Mouse (Mus musculus) spleen, adult 2 months (tissue): Measurements from ENCODE around the gene Tmem108. TPM values are rescaled to one million over a fixed set of nuclear protein-coding genes. Genes with fewer than 3 reads are reported as not detected.

Experiments
- DNase-seq, 2 experiments: peaks; one replicate each; pipeline versions ENCODE4 v3.0.0 to v3.0.0-alpha.2; 2012 to 2021; ENCODE audit warnings: low spot score in 2 of 2, low read depth in 1 of 2
- H3K27ac ChIP-seq: fragments of 200-500 bp; 2 replicates; pipeline ENCODE4 v1.5.1; 2012; ENCODE audit warnings: low read length, inconsistent platforms; ENCODE audit not compliant: insufficient read depth
- H3K27me3 ChIP-seq: fragments of 200-500 bp; 2 replicates; pipeline ENCODE4 v1.6.1; 2012; ENCODE audit warnings: mild to moderate bottlenecking, moderate library complexity, low read length, inconsistent platforms; ENCODE audit not compliant: control insufficient read depth, insufficient read depth
- H3K36me3 ChIP-seq: fragments of 200-500 bp; 2 replicates; pipeline ENCODE4 v1.6.1; 2012; ENCODE audit warnings: mild to moderate bottlenecking, low read length, inconsistent platforms; ENCODE audit not compliant: control insufficient read depth, insufficient read depth
- H3K4me1 ChIP-seq: fragments of 200-500 bp; 2 replicates; pipeline ENCODE4 v1.6.1; 2011; ENCODE audit warnings: inconsistent platforms; ENCODE audit not compliant: control insufficient read depth, insufficient read depth, insufficient read length
- H3K4me3 ChIP-seq: fragments of 200-500 bp; 2 replicates; pipeline ENCODE4 v1.5.1; 2011; ENCODE audit warnings: mild to moderate bottlenecking, inconsistent platforms; ENCODE audit not compliant: insufficient read depth, insufficient read length; ENCODE audit errors: extremely low read depth
- CTCF ChIP-seq: fragments of 200-500 bp; IDR thresholded peaks from 2 replicates; pipeline ENCODE4 v1.5.1; 2011; ENCODE audit warnings: mild to moderate bottlenecking, inconsistent platforms; ENCODE audit not compliant: insufficient read depth, insufficient read length, insufficient replicate concordance; ENCODE audit errors: extremely low read depth
- POLR2A ChIP-seq: fragments of 200-500 bp; IDR thresholded peaks from 2 replicates; pipeline ENCODE4 v1.6.1; 2011; ENCODE audit warnings: low read depth, low read length, inconsistent platforms
- WGBS: fragments of 180-500 bp; shearing (Covaris S2); methylation state at CpG from one replicate; pipeline ENCODE4 v1.1.7; 2018; 5-methylcytosine and 5-hydroxymethylcytosine counted together
- polyA plus RNA-seq: library from polyadenylated mRNA; depleted of rRNA; stranded (reverse); fragments of >200 nt; gene quantifications from 2 replicates; pipeline ENCODE4 v1.2.3, GENCODE M21; 2012

The Tmem108 gene
- polyA plus RNA-seq, 1 experiment: 2.2 TPM

DNA sequence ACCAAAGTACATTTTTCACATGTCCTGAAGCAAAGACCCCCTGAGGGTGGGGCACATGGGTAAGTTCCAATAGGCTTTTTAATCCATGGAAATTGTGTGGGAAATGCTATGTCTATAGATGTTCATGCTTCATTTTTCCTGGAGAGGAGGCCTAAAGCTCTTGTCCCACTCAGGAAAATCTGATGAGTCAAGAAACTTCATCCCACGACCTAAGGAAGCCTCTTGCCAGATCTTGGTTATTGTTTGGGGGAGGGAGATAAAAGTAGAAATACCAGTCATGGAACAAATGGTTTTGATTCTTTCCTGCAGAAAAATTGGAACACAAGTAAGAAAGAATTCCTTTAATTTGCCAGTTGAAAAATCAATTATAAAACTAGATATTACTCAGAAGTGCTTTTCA, 16.5 kb upstream of the Tmem108 start:
- Histone ChIP-seq H3K4me3 (no peak overlapping the region), H3K36me3 (no peaks in the 10 kb centered on the region), H3K27ac (no peak overlapping the region), H3K27me3 (no peaks in the 10 kb centered on the region), H3K4me1 (no peaks in the 10 kb centered on the region)
- WGBS: 54% methylated on average over 1 of the region's 1 CpGs
- no peak for DNase-seq
- TF ChIP-seq CTCF: no peak
- no peak for TF ChIP-seq POLR2A

DNA sequence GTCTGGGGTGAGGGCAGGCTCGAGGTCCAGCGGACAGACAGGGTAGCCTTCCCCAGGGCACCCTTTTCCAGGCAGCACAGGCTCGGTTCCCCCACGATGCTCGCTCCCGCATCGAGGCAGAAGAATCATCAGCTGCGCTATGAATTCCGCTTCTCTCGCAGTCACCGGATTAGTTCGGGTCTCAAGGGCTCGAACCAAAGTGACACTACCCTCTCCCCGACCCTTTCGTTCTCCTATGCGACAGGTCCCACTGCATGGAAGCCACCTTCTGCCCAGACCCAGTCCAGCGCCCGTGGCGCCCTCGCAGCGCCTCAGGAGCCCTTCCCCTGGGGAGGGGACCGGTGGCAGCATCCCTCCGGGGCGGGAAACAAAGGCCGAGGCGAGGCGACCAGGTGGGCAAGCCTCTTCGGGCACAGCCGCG, 476 bp downstream of the Tmem108 start:
- WGBS: 3% methylated on average over 30 of the region's 30 CpGs
- no peaks in the 10 kb centered on the region for H3K36me3 ChIP-seq
- no peak for TF ChIP-seq CTCF
- no peak for TF ChIP-seq POLR2A
- peaks cover 6% of the 10 kb centered on the region for H3K27me3 ChIP-seq
- peak overlapping the region; percentile 72 for H3K4me3 ChIP-seq
- 0 out of 2 replicates have a peak, but pooled peaks cover 2% of the 10 kb centered on the region for H3K4me1 ChIP-seq
- no peak overlapping the region for H3K27ac ChIP-seq
- no peak for DNase-seq

DNA sequence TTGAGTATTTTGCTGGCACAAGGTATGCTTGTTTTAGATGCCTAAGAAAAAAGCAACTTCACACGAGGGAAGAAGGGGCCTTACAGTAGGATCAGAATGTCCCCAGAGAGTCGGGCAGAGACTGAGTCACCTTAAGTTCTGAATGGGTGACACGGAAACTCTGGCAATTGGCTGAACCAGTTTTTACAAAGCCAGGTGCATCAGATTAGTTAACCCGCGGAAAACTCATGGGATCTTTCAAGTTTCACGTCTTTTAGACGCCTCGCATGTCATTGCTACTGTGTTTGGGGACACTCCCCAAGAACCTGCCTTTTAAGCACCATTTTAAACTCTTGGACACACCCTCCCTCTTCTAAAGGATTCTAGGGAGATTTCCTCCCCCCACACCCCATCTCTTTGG, 1.3 kb downstream of the Tmem108 start:
- 24% methylated on average over 8 of the region's 8 CpGs for WGBS

DNA sequence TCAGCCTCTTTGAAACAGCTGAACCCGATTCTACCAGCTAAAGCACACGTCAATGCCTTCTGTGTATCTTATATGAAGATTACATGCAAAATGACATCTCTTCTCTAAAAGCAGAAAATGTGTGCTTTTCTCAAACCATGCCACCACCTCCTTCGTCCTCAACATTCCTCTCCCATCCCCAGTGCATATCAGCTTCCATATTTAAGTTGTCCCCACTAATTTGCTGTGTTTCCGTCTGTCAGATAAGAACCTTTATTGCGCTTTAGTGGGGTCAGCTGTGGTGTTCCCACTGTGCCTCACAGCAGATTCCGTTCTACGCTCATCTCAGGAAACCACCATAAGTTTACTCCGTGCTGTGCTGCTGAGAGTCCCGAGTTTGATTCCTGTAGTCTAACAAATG, 1.8 kb downstream of the Tmem108 start:
- Histone ChIP-seq H3K4me3 (no peak overlapping the region), H3K27me3 (peaks cover 6% of the 10 kb centered on the region), H3K4me1 (0 out of 2 replicates have a peak, but pooled peaks cover 2% of the 10 kb centered on the region), H3K36me3 (no peaks in the 10 kb centered on the region), H3K27ac (no peak overlapping the region)
- no peak for DNase-seq
- 59% methylated on average over 9 of the region's 9 CpGs for WGBS
- TF ChIP-seq POLR2A (no peak), CTCF (no peak)

More for the DNA sequence above, 1.3 kb downstream of the Tmem108 start:
- DNase-seq: no peak
- Histone ChIP-seq H3K4me3 (no peak overlapping the region), H3K27ac (no peak overlapping the region), H3K4me1 (0 out of 2 replicates have a peak, but pooled peaks cover 2% of the 10 kb centered on the region), H3K27me3 (peaks cover 6% of the 10 kb centered on the region), H3K36me3 (no peaks in the 10 kb centered on the region)
- no peak for TF ChIP-seq CTCF
- no peak for TF ChIP-seq POLR2A

DNA sequence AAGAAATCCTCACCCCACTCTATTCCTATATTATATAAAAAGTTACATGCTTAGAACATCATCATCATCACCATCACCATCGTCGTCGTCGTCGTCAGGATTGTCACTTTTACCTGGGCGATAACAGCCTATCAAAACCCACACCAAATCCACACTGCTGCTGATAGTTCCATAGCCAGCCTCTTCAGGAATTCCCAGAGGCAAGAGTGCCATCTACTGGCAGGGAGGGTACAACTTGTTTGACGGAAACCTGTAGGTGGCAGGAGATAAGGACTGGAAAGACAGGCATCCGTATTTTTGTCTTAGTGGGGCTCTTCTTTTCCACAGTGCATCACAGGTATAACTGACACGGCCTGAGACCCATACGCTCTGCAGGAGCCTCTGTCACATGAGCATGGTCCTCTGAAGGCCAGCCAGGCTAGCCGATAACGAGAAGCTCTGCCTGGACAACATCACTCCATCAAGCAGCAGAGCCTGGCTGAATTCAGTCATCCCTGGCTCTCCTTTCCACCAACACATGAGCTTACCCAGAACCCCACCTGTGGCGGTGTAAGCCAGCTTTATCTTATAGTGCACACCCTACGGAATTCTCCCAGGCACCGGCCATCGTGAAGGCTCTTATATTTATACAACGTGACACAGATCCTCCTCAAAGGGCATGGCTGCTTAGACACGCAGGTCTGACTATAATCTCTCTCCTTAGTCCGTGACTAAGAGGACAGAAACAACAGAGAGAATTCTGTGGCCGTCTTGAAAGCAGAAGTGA, 2.5 kb downstream of the Tmem108 start:
- peaks cover 6% of the 10 kb centered on the region for H3K27me3 ChIP-seq
- no peak overlapping the region for H3K4me3 ChIP-seq
- no peak overlapping the region for H3K27ac ChIP-seq
- peak; percentile 45 to 69 for DNase-seq
- 26% methylated on average over 20 of the region's 20 CpGs for WGBS
- no peaks in the 10 kb centered on the region for H3K36me3 ChIP-seq
- TF ChIP-seq CTCF (peak; percentile 75; the same call in 1 of the 2 replicates), POLR2A (no peak)
- 0 out of 2 replicates have a peak, but pooled peaks cover 2% of the 10 kb centered on the region for H3K4me1 ChIP-seq

DNA sequence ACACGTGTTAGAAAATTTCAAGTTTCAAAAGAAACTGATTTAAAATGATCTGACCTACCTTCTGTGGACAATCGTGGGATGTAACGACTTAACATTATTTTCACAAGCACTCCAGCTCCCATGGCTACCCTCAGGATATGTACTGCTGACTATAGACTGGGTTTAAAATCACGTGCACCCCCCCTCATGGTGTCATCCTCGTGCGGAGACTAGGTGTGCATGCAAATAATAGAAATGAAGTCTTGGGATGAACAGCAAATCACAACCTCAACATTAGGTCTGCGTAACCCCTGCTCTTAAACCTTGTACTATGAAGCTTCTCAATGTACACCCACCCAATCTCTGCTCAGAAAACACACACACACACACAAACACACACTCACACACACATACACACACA, 3.4 kb downstream of the Tmem108 start:
- Histone ChIP-seq H3K4me1 (peaks cover 5% of the 10 kb centered on the region), H3K27ac (no peak overlapping the region), H3K36me3 (no peaks in the 10 kb centered on the region), H3K4me3 (no peak overlapping the region), H3K27me3 (peaks cover 6% of the 10 kb centered on the region)
- 91% methylated on average over 7 of the region's 7 CpGs for WGBS
- DNase-seq: no peak
- TF ChIP-seq POLR2A: no peak
- no peak for TF ChIP-seq CTCF

DNA sequence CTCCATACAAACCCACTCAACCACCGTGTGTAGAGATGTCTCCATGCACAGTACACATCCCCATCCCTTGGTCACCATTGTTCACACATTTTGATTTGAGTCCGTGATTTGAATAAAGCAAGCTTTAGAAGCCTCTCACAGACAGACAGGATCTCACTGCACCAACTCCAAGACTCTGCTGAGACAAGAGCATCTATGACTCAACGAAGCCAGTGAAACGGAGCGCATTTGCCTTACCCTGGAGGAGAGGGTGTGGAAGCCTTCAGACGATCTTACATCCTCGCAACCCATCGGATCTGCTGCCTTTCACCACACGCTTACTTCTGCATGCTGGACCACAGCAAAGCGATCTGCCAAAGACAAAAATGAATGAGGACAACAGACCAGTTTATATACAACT, 9.0 kb downstream of the Tmem108 start:
- Histone ChIP-seq H3K36me3 (no peaks in the 10 kb centered on the region), H3K27ac (no peak overlapping the region), H3K27me3 (no peaks in the 10 kb centered on the region), H3K4me3 (no peak overlapping the region), H3K4me1 (peaks cover 6% of the 10 kb centered on the region)
- no peak for TF ChIP-seq CTCF
- TF ChIP-seq POLR2A: no peak
- 90% methylated on average over 10 of the region's 10 CpGs for WGBS
- DNase-seq: no peak
